Mouse (Mus musculus) heart, embryonic 16.5 days (tissue): ENCODE data around the gene Cdkl2. TPM values are rescaled to one million over a fixed set of nuclear protein-coding genes. Genes with fewer than 3 reads are reported as not detected.

Experiments
- ATAC-seq: fragments of 200-750 bp; cut with Nextera tagmentation; replicated peaks from 2 replicates; pipeline ENCODE4 v1.8.0; 2017; ENCODE audit warnings: moderate number of reproducible peaks; ENCODE audit not compliant: insufficient read depth, low FRiP score; ENCODE audit errors: extremely low read depth
- H3K27ac ChIP-seq: fragments of 300-500 bp; sonication (generic); 2 replicates; pipeline ENCODE4 v1.5.1; 2014; ENCODE audit warnings: mild to moderate bottlenecking, low read length, control low read depth, moderate library complexity
- H3K27me3 ChIP-seq: fragments of 300-500 bp; sonication (generic); 2 replicates; pipeline ENCODE4 v1.6.1; 2014; ENCODE audit warnings: low read length, mixed read lengths; ENCODE audit not compliant: control insufficient read depth, insufficient read depth
- H3K36me3 ChIP-seq: fragments of 300-500 bp; sonication (generic); 2 replicates; pipeline ENCODE4 v1.6.1; 2014; ENCODE audit not compliant: control insufficient read depth, insufficient read depth
- H3K4me1 ChIP-seq: fragments of 300-500 bp; sonication (generic); 2 replicates; pipeline ENCODE4 v1.6.1; 2014; ENCODE audit warnings: low read length, mixed read lengths; ENCODE audit not compliant: control insufficient read depth, insufficient read depth
- H3K4me2 ChIP-seq: fragments of 300-500 bp; sonication (generic); 2 replicates; pipeline ENCODE4 v1.6.1; 2014; ENCODE audit warnings: low read depth, mild to moderate bottlenecking, control low read depth, low read length
- H3K4me3 ChIP-seq: fragments of 300-500 bp; sonication (generic); 2 replicates; pipeline ENCODE4 v1.5.1; 2014; ENCODE audit warnings: mild to moderate bottlenecking, control low read depth, low read length
- H3K9ac ChIP-seq: fragments of 300-500 bp; sonication (generic); 2 replicates; pipeline ENCODE4 v1.6.1; 2014; ENCODE audit warnings: low read length, control low read depth
- H3K9me3 ChIP-seq: fragments of 300-500 bp; sonication (generic); replicated peaks from 2 replicates; pipeline ENCODE4 v1.6.1; 2016; ENCODE audit warnings: low read length; ENCODE audit not compliant: control insufficient read depth
- whole genome bisulfite sequencing: fragments of 180-500 bp; shearing (Covaris S2); extraction: QIAGEN DNeasy Blood & Tissue Kit; methylation state at CpG from one replicate; pipeline ENCODE4 v1.1.7; 2014; 5-methylcytosine and 5-hydroxymethylcytosine counted together
- polyA plus RNA-seq: library from polyadenylated mRNA; unstranded; fragments of >200 nt; fragmentation: Nextera tagmentation; extraction: Ambion mirVana; gene quantifications from 2 replicates; pipeline ENCODE4 v1.2.1, GENCODE M21; 2015

The Cdkl2 gene
- 1.2 and 1.4 TPM in 2 replicates for polyA plus RNA-seq

GRCm38 (mm10) chr5:92043783-92044182, at the start of gene Cdkl2:
Cdkl2 (minus strand) TSS chr5:92043883.
- 70% methylated on average over 4 of the region's 4 CpGs for WGBS
- H3K9ac ChIP-seq, result peak within 1 kb of the TSS; percentile 76
- peak within 1 kb of the TSS; percentile 91 for H3K4me3 ChIP-seq
- H3K9me3 ChIP-seq, result no peaks in the 10 kb centered on the region
- H3K4me2 ChIP-seq, result peak within 1 kb of the TSS; percentile 84
- no peaks in the 10 kb centered on the region for H3K36me3 ChIP-seq
- H3K4me1 ChIP-seq, result peaks cover 4% of the 10 kb centered on the region; the same call in 1 of the 2 replicates
- H3K27ac ChIP-seq, result no peak within 1 kb of the TSS
- no peak for ATAC-seq
- 0 out of 2 replicates have a peak, but pooled peaks cover 3% of the 10 kb centered on the region for H3K27me3 ChIP-seq

GRCm38 (mm10) chr5:92087469-92087868, 43.8 kb upstream of the Cdkl2 start:
- no peaks in the 10 kb centered on the region for H3K27me3 ChIP-seq
- no peak overlapping the region for H3K4me3 ChIP-seq
- no peaks in the 10 kb centered on the region for H3K36me3 ChIP-seq
- peaks cover 4% of the 10 kb centered on the region for H3K4me1 ChIP-seq
- 82% methylated on average over 4 of the region's 4 CpGs for WGBS
- no peaks in the 10 kb centered on the region for H3K9me3 ChIP-seq
- ATAC-seq, result no peak
- H3K4me2 ChIP-seq, result no peak overlapping the region
- H3K9ac ChIP-seq, result no peak overlapping the region
- no peak overlapping the region for H3K27ac ChIP-seq

GRCm38 (mm10) chr5:92085821-92086550, 42.3 kb upstream of the Cdkl2 start:
- no peaks in the 10 kb centered on the region for H3K36me3 ChIP-seq
- 81% methylated on average over 7 of the region's 7 CpGs for WGBS
- no peak overlapping the region for H3K9ac ChIP-seq
- no peak overlapping the region for H3K27ac ChIP-seq
- H3K4me2 ChIP-seq, result no peak overlapping the region
- H3K27me3 ChIP-seq, result no peaks in the 10 kb centered on the region
- H3K4me1 ChIP-seq, result peaks cover 16% of the 10 kb centered on the region
- no peaks in the 10 kb centered on the region for H3K9me3 ChIP-seq
- no peak overlapping the region for H3K4me3 ChIP-seq
- ATAC-seq, result no peak

DNA sequence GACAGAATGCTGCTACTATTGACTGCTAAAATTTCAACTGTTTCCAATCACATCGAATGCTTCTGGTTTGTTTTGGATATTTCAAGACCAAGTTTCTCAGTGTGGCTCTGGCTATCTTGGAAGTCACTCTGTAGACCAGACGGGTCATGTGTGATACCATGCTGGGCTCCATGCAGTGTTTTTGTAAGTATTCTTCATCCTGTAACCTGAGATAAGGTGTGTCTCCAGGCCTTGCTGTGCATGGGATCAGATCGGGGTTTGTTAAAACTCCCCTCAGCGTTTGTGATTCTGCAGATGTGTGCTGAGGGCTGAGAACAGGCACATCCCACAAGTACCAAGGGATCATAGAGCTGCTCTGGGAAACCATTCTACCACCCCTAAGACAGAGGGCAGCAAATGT, 41.6 kb upstream of the Cdkl2 start:
- Histone ChIP-seq H3K27ac (no peak overlapping the region), H3K4me3 (no peak overlapping the region), H3K36me3 (no peaks in the 10 kb centered on the region), H3K4me1 (peaks cover 18% of the 10 kb centered on the region), H3K4me2 (no peak overlapping the region), H3K9me3 (no peaks in the 10 kb centered on the region), H3K9ac (no peak overlapping the region), H3K27me3 (no peaks in the 10 kb centered on the region)
- ATAC-seq, result no peak
- 64% methylated on average over 4 of the region's 4 CpGs for WGBS

DNA sequence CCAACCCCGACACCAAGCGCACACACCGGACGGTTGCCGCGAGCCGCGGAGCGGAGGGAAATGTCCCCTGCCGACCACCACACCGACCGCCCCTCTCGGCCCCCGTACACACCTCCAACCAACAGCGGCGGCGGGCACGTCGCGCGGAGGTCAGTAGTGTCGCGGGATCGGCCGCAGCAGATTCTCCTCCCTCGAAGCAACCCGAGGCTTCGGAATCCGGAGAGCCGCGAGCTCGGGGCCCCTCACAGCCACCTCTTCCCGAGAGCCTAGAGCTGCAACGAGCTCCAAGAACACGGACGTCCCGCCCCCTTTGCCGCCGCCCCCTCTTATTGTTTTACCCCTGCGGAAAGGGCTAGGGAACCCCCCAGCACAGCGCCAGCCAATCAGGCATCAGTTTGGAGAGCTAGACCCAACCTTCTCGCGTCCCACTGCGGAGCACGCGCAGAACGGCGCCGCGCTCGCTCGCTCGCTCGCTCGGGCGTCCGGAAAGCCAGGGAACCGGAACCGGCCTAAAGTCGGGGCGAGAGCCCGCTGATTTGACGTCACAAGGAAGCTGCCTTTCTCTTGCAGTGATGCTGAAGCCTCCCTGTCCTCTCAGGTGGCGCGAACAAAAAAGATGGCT, 39.8 kb upstream of the Cdkl2 start, which contains the start of gene G3bp2:
Gene G3bp2, minus strand, starts transcription at position 303 of the 622 bp plus-strand sequence.
- H3K4me3 ChIP-seq, result peak within 1 kb of the TSS; percentile 97
- H3K36me3 ChIP-seq, result no peaks in the 10 kb centered on the region
- H3K27ac ChIP-seq, result peak within 1 kb of the TSS; percentile 98
- peak within 1 kb of the TSS; percentile 87 for H3K4me2 ChIP-seq
- H3K27me3 ChIP-seq, result no peaks in the 10 kb centered on the region
- H3K9ac ChIP-seq, result peak within 1 kb of the TSS; percentile 99
- under 1% methylated on average over 65 of the region's 65 CpGs for WGBS
- ATAC-seq, result peak; percentile 99
- H3K9me3 ChIP-seq, result no peaks in the 10 kb centered on the region
- peaks cover 29% of the 10 kb centered on the region for H3K4me1 ChIP-seq

GRCm38 (mm10) chr5:92082821-92083401, 39.2 kb upstream of the Cdkl2 start:
- Histone ChIP-seq H3K9me3 (no peaks in the 10 kb centered on the region), H3K27me3 (no peaks in the 10 kb centered on the region), H3K4me2 (peak overlapping the region; percentile 81), H3K9ac (peak overlapping the region; percentile 99), H3K4me3 (peak overlapping the region; percentile 97), H3K27ac (peak overlapping the region; percentile 98), H3K4me1 (peaks cover 29% of the 10 kb centered on the region), H3K36me3 (no peaks in the 10 kb centered on the region)
- WGBS, result under 1% methylated on average over 53 of the region's 55 CpGs
- ATAC-seq, result no peak; the same call in 1 of the 2 replicates

GRCm38 (mm10) chr5:92081326-92081725, 37.6 kb upstream of the Cdkl2 start:
- H3K4me2 ChIP-seq, result peak overlapping the region; percentile 81
- no peaks in the 10 kb centered on the region for H3K27me3 ChIP-seq
- WGBS, result 61% methylated on average over 3 of the region's 3 CpGs
- no peaks in the 10 kb centered on the region for H3K9me3 ChIP-seq
- H3K4me1 ChIP-seq, result peaks cover 29% of the 10 kb centered on the region
- ATAC-seq, result no peak
- H3K4me3 ChIP-seq, result no peak overlapping the region; the same call in 1 of the 2 replicates
- peak overlapping the region; percentile 22; the same call in 1 of the 2 replicates for H3K9ac ChIP-seq
- H3K27ac ChIP-seq, result no peak overlapping the region
- H3K36me3 ChIP-seq, result no peaks in the 10 kb centered on the region

GRCm38 (mm10) chr5:92080400-92080799, 36.7 kb upstream of the Cdkl2 start:
- Histone ChIP-seq H3K27me3 (no peaks in the 10 kb centered on the region), H3K4me2 (no peak overlapping the region), H3K36me3 (no peaks in the 10 kb centered on the region), H3K9ac (no peak overlapping the region), H3K4me1 (peaks cover 29% of the 10 kb centered on the region), H3K9me3 (no peaks in the 10 kb centered on the region), H3K27ac (no peak overlapping the region), H3K4me3 (no peak overlapping the region)
- no peak for ATAC-seq
- WGBS, result 55% methylated on average over 1 of the region's 1 CpGs

DNA sequence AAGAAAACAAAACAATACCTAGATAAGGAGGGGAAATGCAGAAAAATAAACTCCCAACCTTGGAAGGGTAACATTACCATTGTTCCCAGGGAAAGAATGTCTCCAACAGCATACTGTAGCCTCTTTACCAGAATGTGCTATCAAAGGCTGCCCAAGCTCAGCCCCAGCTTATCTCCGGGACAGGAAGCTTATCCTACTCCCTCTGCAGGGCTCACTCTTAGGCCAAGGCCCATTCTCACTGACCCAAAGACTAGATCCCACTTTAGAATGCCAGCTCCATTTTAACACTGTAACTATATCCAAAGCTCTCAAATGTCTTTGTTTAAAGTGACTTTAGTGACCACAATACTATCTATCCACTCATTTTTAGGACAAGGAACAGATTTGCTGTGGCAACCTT, 35.6 kb upstream of the Cdkl2 start:
- H3K4me2 ChIP-seq, result no peak overlapping the region
- H3K27ac ChIP-seq, result peak overlapping the region; percentile 56
- no peak for ATAC-seq

More for the DNA sequence above, 35.6 kb upstream of the Cdkl2 start:
- H3K4me1 ChIP-seq, result peaks cover 28% of the 10 kb centered on the region
- no peak overlapping the region for H3K4me3 ChIP-seq
- no peaks in the 10 kb centered on the region for H3K9me3 ChIP-seq
- H3K36me3 ChIP-seq, result no peaks in the 10 kb centered on the region
- 13% methylated on average over 1 of the region's 1 CpGs for WGBS
- H3K9ac ChIP-seq, result no peak overlapping the region
- no peaks in the 10 kb centered on the region for H3K27me3 ChIP-seq
